Comparison of ENCODE assay signal across 14 mouse cellular contexts in the genomic region with DNA sequence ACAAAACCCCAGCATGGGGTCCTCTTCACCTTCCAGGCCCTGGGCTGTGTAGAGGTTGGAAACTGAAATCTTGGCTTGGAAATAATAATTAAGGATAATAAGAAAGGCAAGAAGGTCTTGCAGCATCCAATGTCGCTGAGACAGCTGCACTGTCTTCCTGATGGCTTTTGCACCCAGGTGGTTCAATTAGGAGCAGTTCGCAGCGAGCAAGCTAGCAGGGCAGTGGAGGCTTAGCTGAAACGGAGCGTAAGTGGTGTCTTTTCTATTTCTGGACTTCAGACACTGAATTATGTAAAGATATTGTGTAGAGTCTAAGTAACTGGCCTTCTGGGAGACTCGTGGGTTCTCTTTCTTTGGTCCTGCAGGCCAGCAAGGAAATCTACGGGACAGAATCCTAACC. TPM values are rescaled to one million over a fixed set of nuclear protein-coding genes. Genes with fewer than 3 reads are reported as not detected.
DNase-seq lines count a peak whose midpoint lies in the region; ATAC-seq and TF ChIP-seq lines count a peak whose summit lies in the region.
"Had no signal": no experiment of that assay in that cellular context is flagged by ENCODE, and none has a peak within 500 bp of the region (broad histone marks: within the 10 kb centered on the region; RNA-seq: fewer than 3 reads in every experiment).

No protein-coding gene starts in this region.

- TF ChIP-seq CTCF in gastrocnemius, adult 2 months (IDR thresholded peaks at IDR 0.05), result no peak

- peak overlapping the region; percentile 56; the same call in 1 of the 2 replicates for H3K27ac ChIP-seq in gastrocnemius, adult 2 months
- H3K27ac ChIP-seq in neural tube, embryonic 13.5 days (replicated peaks), result peak overlapping the region; percentile 18; the same call in 1 of the 2 replicates
- H3K27ac ChIP-seq in hindbrain, embryonic 15.5 days (replicated peaks), result peak overlapping the region; percentile 68
- H3K27ac ChIP-seq: layer of hippocampus, adult 2 months; neural tube, embryonic 12.5 days had no signal

- H3K4me3 ChIP-seq in gastrocnemius, adult 2 months, result peak overlapping the region; percentile 50
- H3K4me3 ChIP-seq in neural tube, embryonic 13.5 days, result no peak overlapping the region
- H3K4me3 ChIP-seq in hindbrain, embryonic 15.5 days, result no peak overlapping the region
- H3K4me3 ChIP-seq: neural tube, embryonic 12.5 days had no signal

- no peak for ATAC-seq in neural tube, embryonic 13.5 days (ENCODE audit: low read depth)
- ATAC-seq in hindbrain, embryonic 15.5 days (ENCODE audit: low FRiP score, low read depth), result 0 out of 2 replicates have a peak, but pooled peaks have one; percentile 8

- H3K9me3 ChIP-seq in neural tube, embryonic 13.5 days, result no peaks in the 10 kb centered on the region
- no peaks in the 10 kb centered on the region for H3K9me3 ChIP-seq in hindbrain, embryonic 15.5 days
- H3K9me3 ChIP-seq: G1E; neural tube, embryonic 12.5 days had no signal

- 72% methylated on average over 7 of the region's 7 CpGs for WGBS in neural tube, embryonic 13.5 days
- 58% methylated on average over 7 of the region's 7 CpGs for WGBS in hindbrain, embryonic 15.5 days

- H3K27me3 ChIP-seq in neural tube, embryonic 13.5 days, result no peaks in the 10 kb centered on the region
- no peaks in the 10 kb centered on the region for H3K27me3 ChIP-seq in hindbrain, embryonic 15.5 days
- H3K27me3 ChIP-seq: neural tube, embryonic 12.5 days had no signal

- no peak overlapping the region for H3K9ac ChIP-seq in neural tube, embryonic 13.5 days
- no peak overlapping the region for H3K9ac ChIP-seq in hindbrain, embryonic 15.5 days
- H3K9ac ChIP-seq: neural tube, embryonic 12.5 days had no signal

- no peak overlapping the region for H3K4me2 ChIP-seq in neural tube, embryonic 13.5 days
- peak overlapping the region; percentile 16; the same call in 1 of the 2 replicates for H3K4me2 ChIP-seq in hindbrain, embryonic 15.5 days
- H3K4me2 ChIP-seq: neural tube, embryonic 12.5 days had no signal

- peaks cover 23% of the 10 kb centered on the region for H3K4me1 ChIP-seq in neural tube, embryonic 13.5 days (replicated peaks)
- H3K4me1 ChIP-seq in hindbrain, embryonic 15.5 days (replicated peaks), result peaks cover 21% of the 10 kb centered on the region
- H3K4me1 ChIP-seq: neural tube, embryonic 12.5 days had no signal

- no peaks in the 10 kb centered on the region for H3K36me3 ChIP-seq in neural tube, embryonic 13.5 days
- H3K36me3 ChIP-seq in hindbrain, embryonic 15.5 days, result no peaks in the 10 kb centered on the region
- H3K36me3 ChIP-seq: G1E; neural tube, embryonic 12.5 days had no signal

- intact Hi-C loops in gastrocnemius, adult 2 months (cut with DNase I), result no loop called here
- intact Hi-C loops in gastrocnemius, postnatal 36 days (cut with DNase I), result no loop called here

- no peak for DNase-seq in gastrocnemius, adult 2 months
- no peak for DNase-seq in gastrocnemius, postnatal 36 days
- no peak for DNase-seq in neural tube, embryonic 10.5 days (ENCODE audit: extremely low spot score, low spot score)
- DNase-seq in thymus, postnatal 14 days, result peak; percentile 53
- DNase-seq in gastrocnemius, adult 8-10 months (ENCODE audit: low spot score in 2 of 2), result no peak
- DNase-seq in MN1 (ENCODE audit: low spot score), result no peak
- DNase-seq: adrenal gland, postnatal 36 days; kidney, adult 8-10 months; right cerebral cortex, adult 18-20 months had no signal

RNA-seq across cellular contexts. Expression of a gene that starts 56.8 kb away (rescaled TPM):
- total RNA-seq in gastrocnemius, adult 2 months (2021), result under 1 TPM in 1 of 2 experiments, not detected in 1; 0.42 TPM
- total RNA-seq in gastrocnemius, postnatal 36 days (2021), result under 1 TPM; 0.35 to 0.71 TPM
- 1.2 and 1.5 TPM in 2 replicates for polyA plus RNA-seq in neural tube, embryonic 13.5 days (2015; fragmentation: Nextera tagmentation; extraction: Ambion mirVana)
- polyA plus RNA-seq in hindbrain, embryonic 15.5 days (2015; fragmentation: Nextera tagmentation; extraction: Ambion mirVana), result 4.4 and 6.2 TPM in 2 replicates
- total RNA-seq in gastrocnemius, adult 8-10 months (2022), result under 1 TPM in 3 of 4 experiments, not detected in 1; 0.40 to 0.77 (median 0.58) TPM
- total RNA-seq: adrenal gland, postnatal 36 days; G1E had no signal
- polyA plus RNA-seq: G1E had no signal

RNA-seq across cellular contexts. Expression of a gene that starts 57.7 kb away (rescaled TPM):
- total RNA-seq in gastrocnemius, adult 2 months (2021), result 100 to 1,000 TPM; 186 to 246 TPM
- total RNA-seq in gastrocnemius, postnatal 36 days (2021), result 100 to 1,000 TPM; 162 to 200 TPM
- polyA plus RNA-seq in neural tube, embryonic 13.5 days (2015; fragmentation: Nextera tagmentation; extraction: Ambion mirVana), result 78.1 and 88.3 TPM in 2 replicates
- polyA plus RNA-seq in hindbrain, embryonic 15.5 days (2015; fragmentation: Nextera tagmentation; extraction: Ambion mirVana), result 85.6 and 85.9 TPM in 2 replicates
- total RNA-seq in gastrocnemius, adult 8-10 months (2022), result 100 to 1,000 TPM; 221 to 238 (median 225) TPM

Comparison
In these comparisons a context has a peak if more than half of its experiments do, and no peak if none do; other contexts are left out.
1. H3K27ac ChIP-seq: peak in every context shown above with its lines; median percentile 68 in hindbrain, embryonic 15.5 days; 56 in gastrocnemius, adult 2 months; 18 in neural tube, embryonic 13.5 days.